Mouse (Mus musculus): ENCODE results near the gene Ap2a1. TPM values are rescaled to one million over a fixed set of nuclear protein-coding genes. Genes with fewer than 3 reads are reported as not detected.
A peak's percentile ranks its signal among the peaks of the same experiment; 100 is the strongest.

Gene Ap2a1
- total RNA-seq, 2 experiments from 2014 or later: 59.2 to 67.9 TPM

DNA sequence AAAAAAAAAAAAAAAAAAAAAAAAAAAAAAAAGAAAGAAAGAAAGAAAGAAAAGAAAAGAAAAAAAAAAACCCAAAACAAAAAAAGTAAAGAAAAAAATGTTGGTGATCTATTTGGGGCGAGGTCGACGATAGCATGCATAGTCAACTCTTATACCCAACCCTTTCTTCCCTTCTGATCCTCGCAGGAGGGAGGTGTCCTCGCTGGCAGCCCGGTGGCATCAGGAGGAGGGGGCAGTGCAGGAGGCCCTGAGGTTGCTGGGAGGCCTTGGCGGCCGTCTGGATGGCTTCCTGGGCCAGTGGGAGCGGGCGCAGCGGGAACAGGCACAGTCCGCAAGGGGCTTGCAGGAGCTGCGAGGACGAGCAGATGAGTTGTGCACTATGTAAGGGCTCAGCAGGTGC is 24.3 kb upstream of the Ap2a1 start:
- no peak for DNase-seq

DNA sequence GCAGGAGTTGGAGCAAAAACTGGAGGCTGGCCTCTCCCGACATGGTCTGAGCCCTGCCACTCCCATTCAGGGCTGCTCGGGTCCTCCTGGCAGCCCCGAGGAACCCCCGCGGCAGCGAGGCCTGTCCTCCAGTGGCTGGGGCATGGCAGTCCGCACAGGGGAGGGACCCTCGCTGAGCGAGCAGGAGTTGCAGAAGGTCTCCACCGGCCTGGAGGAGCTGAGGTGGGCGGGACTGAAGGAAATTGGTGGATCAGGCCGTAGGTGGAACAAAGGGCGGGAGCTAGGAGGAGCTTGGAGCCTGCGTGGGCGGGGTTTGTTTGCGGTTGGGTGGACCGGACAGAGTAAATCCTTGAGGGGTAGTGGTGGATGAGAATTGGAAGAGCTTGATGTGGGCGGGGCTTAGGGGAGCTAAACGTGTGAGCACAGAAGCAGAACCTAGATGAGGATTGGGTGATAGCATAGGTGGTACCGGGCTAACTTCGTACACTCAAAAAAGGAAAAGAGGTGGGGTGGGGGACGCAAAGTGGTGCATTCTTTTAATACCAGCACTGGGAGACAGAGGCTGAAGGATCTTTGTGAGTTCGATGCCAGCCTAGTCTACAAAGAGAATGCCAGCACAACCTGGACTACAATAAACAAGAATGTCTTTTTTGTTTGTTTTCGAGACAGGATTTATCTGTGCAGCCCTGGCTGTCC is 23.5 kb upstream of the Ap2a1 start:
- peak; percentile 96 for DNase-seq

DNA sequence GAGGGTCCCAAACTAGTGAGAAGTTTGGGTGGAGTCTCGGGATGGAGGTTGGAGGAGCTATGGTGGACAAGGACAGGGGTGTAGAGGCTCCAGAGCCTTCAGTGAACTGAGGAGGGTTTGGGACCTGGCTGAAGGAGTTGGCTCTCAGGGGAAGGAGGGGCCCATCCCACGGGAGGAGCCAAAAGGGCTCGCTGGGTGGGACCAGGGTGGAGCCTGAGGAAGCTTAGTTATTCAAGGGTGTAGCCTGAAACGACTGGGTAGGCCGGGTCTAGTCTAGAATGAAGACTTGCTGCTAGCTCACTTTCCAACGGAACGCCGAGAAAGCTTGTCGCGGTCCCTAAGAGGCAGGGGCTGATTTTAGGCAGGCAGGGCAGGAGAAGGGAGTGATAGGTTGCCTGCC is 22.7 kb upstream of the Ap2a1 start:
- peak; percentile 84 to 90 for DNase-seq

DNA sequence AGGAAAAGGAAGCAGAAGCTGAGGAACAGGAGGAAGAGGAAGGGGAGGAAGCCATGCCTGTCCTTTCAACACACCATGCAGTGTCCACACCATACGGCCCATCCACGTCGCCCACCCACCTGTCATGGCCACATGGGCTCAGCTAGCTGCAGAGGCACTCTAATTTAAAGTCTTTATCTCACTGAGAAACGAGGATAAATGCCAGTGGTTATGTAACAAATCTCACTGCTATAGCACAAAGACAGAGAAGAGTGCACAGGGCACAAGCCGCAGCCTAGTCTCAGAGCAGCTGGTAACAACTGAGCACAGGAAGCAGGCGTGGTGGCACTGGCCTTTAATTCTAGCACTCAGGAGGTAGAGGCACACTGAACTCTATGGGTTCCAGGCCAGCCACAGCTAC is 20.6 kb upstream of the Ap2a1 start:
- no peak for DNase-seq

DNA sequence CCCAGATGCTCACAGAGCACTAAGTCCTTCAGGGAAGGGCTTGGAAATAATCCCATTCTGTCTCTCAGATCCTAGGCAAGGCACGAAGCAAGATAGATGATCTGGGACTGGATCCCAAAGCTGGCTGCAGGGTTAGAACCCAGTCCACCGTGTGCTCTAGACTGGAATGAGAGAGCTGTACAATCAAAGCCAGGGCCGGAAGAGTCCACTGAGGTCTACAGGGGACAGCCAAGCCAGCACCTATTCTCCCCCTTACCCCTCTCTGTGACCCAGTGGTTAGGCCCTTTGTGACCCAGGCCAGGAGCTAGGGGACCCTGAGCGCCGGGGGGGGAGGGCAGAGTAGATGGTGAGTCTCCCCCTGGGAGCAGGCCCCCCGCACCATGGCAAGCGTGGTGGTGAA is 13.6 kb upstream of the Ap2a1 start, which contains the start of gene Tsks:
Gene Tsks (plus strand): TSS at position 301 of the 400 bp plus-strand sequence.
- DNase-seq: no peak

DNA sequence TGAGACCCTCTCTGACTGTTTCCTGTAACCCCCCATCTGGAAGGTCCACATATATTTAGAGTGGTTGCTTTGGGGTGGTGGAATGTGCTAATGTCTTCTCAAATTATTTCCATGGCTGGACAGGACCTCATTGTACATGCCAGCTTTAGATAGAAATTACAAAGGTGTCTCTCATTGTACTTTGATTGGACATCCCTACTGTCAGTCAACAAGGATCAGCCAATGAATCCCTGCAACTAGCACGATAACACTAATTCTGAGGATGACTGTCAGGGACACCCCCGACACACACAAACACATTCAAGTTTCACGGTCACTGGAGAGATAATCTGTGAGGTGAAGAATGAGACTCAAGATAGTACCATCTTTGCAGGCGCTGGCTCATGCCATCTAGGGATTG is 9.4 kb upstream of the Ap2a1 start:
- DNase-seq: no peak

DNA sequence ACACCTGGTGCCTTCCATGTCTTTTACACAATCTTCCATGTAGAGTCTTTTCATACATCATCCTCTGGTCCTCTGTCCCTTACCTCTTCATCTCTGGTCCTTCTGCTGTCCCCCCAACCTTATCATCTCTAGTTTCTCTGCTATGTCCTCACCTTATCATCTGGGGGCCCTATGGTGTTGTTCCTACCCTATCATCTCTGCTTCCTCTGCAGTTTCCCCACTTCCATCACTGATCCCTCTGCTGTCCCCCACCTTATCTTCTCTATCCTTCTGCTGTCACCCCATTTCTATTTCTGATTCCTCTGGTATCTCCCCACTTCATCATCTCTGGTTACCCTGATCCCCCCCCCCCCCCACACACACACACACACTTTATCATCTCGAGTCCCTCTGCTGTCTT is 726 bp downstream of the Ap2a1 start:
- no peak for DNase-seq

DNA sequence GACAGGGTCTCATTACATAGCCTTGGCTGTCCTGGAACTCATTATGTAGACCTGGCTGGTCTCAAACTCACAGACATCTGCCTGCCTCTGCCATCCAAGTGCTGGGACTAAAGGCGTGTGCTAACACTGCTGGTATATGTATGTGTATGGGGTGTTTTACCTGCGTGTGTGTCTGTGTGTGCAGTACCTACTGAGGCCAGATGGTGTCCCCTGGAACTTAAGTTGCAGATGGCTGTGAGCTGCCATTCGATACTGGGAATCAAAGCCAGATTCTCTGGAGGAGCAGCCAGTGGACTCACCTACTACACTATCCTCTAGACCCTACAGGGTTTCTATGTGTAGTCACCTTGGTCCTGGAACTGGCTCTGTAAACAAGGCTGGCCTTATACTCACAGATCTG is 3.8 kb downstream of the Ap2a1 start:
- peak in 1 of 2 experiments; percentile 35 for DNase-seq

DNA sequence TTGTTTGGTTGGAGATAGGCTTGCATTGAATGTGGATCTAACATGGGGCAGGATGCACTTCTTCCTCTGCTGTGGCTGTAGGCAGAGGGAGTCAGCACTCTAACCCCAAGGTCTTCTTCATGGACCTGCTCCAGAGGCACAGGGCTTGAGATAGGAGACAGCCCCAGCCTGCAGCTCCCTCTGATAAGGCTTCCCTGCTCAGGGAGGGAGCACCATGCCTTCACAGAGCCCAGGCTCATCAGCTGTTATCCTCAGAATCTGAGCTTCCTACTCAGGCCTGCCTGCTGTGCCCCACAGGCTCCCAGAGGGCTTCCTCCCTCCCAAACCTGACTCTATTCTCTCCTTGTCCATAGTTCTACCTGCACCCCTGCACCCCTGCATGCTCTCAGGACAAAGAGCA is 6.8 kb downstream of the Ap2a1 start:
- DNase-seq: no peak

DNA sequence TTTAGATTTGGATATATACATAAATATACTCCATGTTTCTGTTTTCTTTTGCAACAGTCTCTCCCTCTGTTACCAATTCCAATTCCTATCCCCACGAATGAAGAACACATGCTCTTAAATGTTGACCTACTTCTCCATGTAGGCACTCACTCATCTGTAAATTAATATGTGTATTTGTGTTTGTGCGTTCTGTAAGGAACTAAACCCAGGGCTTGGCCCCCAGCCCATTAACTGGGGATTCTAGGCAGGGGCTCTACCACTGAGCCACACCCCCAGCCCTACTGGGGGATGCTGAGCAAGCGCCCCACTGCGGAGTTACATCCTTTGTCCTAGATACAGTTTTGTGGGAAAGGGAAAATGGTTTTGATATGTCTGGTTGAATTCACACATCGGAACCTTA is 10.2 kb downstream of the Ap2a1 start:
- no peak for DNase-seq

DNA sequence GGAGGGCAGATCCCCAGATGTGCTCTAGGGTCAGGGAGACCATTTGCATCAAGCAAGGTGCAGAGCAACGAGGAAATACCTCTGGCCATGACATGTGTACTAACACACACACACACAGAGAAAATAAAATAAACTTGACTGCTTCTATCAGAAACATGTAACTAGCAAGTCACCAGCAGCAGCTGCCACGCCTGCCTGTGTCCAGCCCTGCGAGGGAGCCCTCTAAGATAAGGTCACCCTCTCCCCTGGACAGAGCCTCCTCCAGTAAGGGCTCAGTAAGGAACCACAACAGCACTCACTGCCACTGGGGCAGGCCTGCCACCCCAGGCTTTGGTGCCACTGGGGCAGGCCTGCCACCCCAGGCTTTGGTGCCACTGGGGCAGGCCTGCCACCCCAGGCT is 11.1 kb downstream of the Ap2a1 start:
- DNase-seq: peak in 1 of 2 experiments; percentile 2

DNA sequence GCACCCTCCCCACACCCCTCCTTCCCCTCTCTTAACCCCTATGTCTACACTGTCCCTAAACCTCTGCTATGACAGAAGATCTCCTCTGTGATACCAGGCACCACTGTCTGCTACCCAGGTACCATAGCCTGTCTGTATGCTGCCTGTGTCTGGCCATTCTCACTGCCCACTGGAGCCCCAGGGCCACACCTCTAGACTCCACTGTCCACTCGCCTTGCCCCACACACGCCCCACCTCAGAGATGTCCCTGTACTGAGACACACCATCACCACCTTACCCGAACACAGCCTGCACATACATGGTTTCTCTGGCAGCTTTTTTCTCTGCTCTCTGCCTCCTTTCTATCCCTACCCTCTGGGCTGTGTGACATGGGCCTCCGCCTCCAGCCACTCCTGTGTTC is 12.4 kb downstream of the Ap2a1 start:
- peak in 1 of 2 experiments; percentile 1 for DNase-seq

DNA sequence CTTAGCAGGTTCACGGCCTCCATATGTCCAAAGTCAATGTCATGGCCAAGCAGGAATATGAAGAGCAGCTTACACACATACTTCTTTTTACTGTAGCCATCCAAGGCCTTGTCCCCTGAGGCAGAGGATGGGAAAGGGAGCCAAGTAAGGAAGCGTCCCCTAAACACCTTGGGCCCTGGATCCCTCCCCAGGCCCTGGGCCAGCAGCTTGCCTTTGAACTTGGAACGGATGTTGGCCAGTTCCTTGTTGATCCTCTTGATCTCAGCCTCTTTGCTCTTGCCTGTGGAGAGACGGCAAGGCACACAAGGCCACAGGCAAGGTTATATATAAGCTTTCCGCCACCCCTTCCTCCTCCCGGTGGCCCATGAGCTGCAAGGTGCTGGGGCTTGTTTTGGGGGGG is 13.1 kb downstream of the Ap2a1 start:
- DNase-seq: peak in 1 of 2 experiments; percentile 1

DNA sequence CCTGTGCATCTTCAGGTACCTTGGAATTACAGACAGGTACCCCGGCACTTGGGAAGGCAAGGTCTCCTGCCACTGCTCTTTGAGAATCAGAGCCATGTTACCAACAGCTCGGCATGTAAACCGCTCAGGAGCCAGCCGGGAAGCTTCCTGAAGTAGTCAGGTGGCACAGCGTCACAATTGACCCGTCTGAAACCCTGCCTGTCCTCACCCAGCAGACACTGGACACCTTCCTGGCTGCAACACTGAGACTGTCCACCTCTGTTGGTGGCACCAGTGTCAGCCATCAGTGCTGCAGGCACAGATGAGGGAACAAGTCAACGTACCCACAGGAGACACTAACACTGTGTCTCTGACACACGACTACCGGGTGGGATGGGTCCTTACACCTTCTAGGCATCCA is 14.0 kb downstream of the Ap2a1 start:
- DNase-seq: no peak

DNA sequence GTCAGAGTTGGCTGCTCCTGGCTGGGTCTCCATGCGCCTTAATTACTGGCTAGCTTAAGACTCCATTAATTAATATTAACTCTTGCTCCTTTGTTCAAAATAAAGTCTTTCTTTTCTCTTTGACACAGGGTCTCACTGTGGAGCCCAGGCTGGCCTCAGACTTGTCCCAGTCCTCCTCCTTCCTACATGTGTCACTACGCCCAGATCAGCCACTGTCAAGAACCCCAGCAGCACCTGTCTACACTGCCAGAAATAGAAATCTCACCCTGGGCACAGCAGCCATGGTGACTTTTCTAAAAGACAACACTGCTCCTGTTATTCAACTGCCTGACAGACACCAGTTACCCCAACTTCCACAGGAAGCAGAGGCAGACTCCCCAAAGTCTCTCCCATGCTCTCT is 14.9 kb downstream of the Ap2a1 start:
- peak in 1 of 2 experiments; percentile 2 for DNase-seq

DNA sequence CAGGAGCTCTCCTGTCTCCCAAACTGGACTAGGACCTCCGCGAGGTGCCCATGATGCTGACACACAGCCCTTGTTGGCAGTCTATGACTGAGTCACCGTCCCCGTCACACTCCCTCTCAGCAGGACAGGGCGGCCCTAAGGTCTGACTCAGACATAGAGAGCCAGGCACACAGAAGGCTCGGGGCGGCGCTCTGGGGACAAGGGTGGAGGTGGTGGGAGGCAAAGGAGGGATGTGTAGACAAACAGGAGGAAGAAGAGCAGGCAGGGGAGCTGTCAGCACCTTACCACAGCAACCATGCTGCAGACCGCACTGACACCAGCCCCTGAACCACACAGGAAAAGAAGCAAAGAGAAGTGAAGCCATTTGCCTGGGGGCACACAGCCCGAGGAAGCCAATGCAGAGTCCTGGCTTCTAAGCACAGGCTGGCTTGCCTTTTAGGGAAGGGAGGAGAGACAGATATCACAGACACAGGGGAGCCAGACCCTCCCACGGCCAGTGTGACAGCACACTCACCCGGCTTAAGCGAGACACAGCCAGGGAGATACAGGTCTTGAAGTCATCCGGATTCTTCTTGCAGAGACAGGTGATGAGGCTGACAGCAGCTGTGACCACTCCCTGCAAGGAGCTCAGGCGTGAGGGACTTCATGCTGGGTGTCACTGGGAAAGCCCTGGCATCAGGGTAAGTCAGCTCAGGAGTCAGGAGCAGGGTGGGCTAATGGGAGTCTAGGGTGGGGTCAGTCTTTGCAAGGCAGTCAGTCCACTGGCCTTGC is 20.4 kb downstream of the Ap2a1 start:
- no peak for DNase-seq

DNA sequence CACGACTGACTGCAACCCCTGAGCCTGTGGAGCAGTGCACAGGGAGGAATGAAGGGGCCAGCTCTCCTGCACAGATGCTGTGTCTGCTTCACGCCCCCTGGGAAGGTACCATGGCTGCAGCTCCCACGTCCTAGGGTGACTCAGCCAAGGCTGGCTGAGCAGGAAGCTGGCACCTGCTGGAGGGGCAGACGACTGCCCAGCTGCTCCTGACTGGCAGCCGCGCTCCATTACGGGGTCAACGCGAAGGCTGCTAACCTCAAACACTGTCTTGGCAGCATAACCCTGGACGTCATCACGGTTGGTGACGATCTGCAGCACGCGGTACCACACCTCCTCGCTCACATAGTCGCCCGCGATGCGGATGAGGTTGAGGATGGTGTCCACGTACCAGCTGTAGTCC is 23.9 kb downstream of the Ap2a1 start:
- DNase-seq: no peak

DNA sequence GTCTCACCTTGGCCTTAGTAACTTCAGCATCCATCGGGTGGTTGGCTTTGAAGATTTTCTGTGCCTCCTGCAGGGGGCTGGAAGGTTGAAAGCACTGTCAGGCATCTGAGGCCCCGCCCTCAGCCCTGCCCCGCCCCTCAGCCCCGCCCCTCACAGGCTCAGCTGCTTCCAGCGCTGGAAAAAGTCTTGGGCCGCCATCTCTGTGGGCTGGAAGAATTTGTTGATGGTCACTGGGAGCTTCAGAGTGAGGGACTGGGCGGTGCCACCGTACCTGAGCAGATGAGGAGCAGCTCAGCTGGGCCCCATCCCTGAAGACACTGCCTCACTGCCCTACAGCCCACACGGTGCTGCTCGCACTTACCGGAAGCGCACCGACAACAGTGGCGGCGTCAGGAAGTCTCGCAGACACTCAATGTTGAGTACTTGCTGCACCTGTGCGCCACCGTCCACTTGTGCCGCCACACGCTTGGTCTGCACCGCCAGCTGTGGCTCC is 28.0 kb downstream of the Ap2a1 start:
- peak in 1 of 2 experiments; percentile 35 for DNase-seq

DNA sequence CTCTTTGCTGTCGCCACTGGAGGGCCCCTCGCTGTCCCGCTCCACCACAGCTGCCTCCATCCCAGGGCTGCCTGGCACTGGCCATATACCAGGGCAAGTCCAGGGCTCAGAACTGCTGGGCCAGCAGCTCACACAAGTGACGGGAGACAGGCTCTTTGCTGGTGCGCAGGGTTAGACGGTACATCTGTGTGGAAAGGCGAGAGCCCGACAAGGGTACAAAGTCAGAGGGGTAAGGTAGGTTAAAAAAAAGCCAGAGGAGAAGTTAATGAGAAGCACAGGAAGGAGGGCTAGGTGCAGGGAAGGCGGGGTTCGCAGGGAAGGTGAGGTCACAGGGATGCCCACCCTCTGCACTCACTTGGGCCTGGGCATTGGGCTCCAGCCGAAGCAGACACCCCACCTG is 28.7 kb downstream of the Ap2a1 start:
- no peak for DNase-seq

DNA sequence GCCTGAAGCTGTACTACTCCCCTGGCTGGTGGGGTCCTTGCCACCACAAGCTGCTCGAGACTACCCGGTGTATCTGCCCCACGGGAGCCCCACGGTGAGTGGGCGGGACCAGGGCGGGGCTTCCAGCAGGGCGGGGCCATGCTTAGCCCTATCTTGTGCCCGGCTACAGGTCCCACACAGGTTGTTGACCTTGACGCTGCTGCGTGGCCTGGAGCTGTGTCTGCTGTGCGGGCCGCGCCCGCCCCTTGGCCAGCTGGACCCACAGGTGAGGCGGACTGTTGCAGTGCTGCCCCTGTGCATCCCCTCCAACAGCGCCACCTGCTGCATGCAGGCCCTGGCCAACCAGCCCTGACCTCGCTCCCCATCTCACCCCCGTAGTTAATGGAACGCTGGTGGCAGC is 30.7 kb downstream of the Ap2a1 start:
- no peak for DNase-seq

DNA sequence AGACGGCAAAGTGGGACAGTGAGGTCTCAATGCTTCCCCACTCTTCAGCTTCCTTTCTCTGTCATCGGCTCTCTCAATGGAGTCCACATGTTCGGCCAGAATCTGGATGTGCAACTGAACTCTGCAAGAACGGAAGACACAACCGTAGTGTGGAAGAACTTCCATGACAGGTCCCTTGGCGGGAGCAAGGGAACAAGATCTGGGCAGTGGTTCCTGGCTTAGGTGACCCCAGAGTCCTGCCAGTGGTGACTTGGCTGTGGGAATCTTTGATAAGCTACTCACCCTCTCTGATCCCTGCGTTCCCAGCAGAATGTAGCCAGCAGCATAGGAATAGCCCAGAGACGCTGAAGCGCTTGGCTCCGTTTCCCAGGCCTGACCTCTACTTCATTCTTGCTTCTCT is 32.8 kb downstream of the Ap2a1 start:
- DNase-seq: peak in 1 of 2 experiments; percentile 52

DNA sequence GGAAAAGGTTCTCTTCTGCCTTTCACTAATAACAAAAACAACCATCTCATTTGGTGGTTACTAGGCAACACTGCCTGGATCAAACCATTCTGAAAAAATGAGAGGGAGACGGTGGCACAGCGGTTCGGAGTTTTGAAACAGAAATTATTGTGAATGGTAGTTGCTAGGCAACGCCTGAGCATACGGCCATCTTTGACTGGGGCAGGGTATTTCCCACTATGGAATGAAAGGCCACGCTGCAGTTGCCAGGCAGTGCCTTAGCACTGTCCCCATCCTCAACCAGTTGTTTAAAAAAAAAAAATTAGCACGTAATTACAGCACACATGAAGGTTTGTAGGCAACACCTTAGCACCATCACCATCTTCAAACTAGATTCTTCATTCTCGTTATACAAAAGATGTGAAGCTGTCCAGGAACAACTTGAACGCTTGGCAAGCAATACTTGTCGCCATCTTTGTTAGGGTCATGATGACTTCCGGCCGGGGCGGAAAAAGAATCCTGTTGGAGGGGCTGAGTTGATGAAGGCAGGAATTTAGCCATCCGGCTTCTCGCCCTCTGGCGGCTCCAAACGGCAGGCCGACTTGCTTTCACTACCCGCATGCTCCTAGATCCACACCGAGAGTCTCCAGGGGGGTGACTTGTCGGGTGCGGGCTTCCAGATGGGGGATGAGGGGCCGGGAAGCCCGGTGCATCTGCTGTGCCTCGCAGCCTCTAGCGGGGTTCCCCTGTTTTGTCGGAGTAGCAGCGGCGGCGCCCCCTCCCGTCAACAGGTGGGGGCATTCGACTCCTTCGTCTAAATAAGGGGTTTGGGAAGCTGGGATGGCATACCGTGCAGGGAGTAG is 33.5 kb downstream of the Ap2a1 start, which contains the start of gene Fuz:
Gene Fuz (plus strand): TSS at position 487 of the 842 bp plus-strand sequence.
- DNase-seq: peak; percentile 95 to 96

DNA sequence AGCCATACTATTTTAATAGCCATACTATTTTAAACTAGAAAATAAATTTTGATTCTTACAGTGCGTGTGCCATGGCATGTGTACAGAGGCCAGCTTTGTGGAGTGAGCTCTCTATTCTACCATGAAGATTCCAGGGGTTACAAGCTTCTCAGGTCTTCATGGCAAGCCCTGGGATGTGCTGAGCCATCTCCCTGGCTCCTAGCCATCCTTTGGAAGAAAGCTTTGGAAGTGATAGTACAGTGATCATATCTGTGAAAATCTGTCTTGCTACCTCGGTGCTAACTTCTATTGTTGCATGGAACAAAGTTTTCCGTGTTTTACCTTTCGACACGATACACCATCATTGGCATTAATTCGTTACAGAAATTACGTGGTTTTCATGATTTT is 34.1 kb downstream of the Ap2a1 start:
- peak in 1 of 2 experiments; percentile 30 for DNase-seq

All from heart, adult 18-20 months (tissue).